Mouse (Mus musculus) adrenal gland, postnatal 10 days (tissue): ENCODE measurements around the gene Baat. TPM values are rescaled to one million over a fixed set of nuclear protein-coding genes. Genes with fewer than 3 reads are reported as not detected.
A peak's percentile ranks its signal among the peaks of the same experiment; 100 is the strongest.
"Not testable (repeated sequence)": the region's sequence is repeated elsewhere in the genome, so short reads cannot be mapped to it uniquely, and the experiment has no call there.

Experiments used
- DNase-seq: peaks from one replicate; pipeline ENCODE4 v3.0.0; 2021; ENCODE audit warnings: mixed read lengths
- long read RNA-seq, 2 experiments: library from polyadenylated mRNA; stranded (forward); transcript quantifications; one replicate each; pipeline ENCODE4 v2.0.0; 2021
- total RNA-seq, 2 experiments: library from RNA; stranded (reverse); gene quantifications; 2 replicates each; pipeline ENCODE4 v1.2.3; 2021

Gene Baat
- total RNA-seq = 1 to 10 TPM; 1.8 to 1.9 TPM
- long read RNA-seq, experiment 1, partial matches to known transcripts = 0 of 1 reads
- long read RNA-seq, experiment 1, other reads (novel, unspliced or antisense) = 0 of 1 reads
- long read RNA-seq, experiment 2, partial matches to known transcripts = 0 of 2 reads
- long read RNA-seq, experiment 2, other reads (novel, unspliced or antisense) = 1 of 2 reads

- no peak for DNase-seq
Measured at GRCm38 (mm10) chr4:49506386-49506785, at the start of gene Baat. Baat (minus strand) TSS chr4:49506557.

- DNase-seq = no peak
Measured at GRCm38 (mm10) chr4:49553380-49553779, 47.0 kb upstream of the Baat start.

- no peak for DNase-seq
Measured at GRCm38 (mm10) chr4:49549383-49549782, 43.0 kb upstream of the Baat start, which contains the start of gene Aldob. Aldob (minus strand) TSS chr4:49549546.

GRCm38 (mm10) chr4:49547544-49548219 is 41.3 kb upstream of the Baat start:
- no peak for DNase-seq

- no peak for DNase-seq
Measured at GRCm38 (mm10) chr4:49546873-49547543, 40.7 kb upstream of the Baat start.

GRCm38 (mm10) chr4:49546026-49546425 is 39.7 kb upstream of the Baat start:
- no peak for DNase-seq

GRCm38 (mm10) chr4:49540966-49541365 is 34.6 kb upstream of the Baat start:
- DNase-seq = no peak

GRCm38 (mm10) chr4:49539665-49540064 is 33.3 kb upstream of the Baat start:
- DNase-seq = peak; percentile 46

GRCm38 (mm10) chr4:49536671-49537070 is 30.3 kb upstream of the Baat start:
- no peak for DNase-seq

GRCm38 (mm10) chr4:49535675-49536294 is 29.4 kb upstream of the Baat start:
- DNase-seq = no peak

GRCm38 (mm10) chr4:49535036-49535435 is 28.7 kb upstream of the Baat start:
- DNase-seq = no peak

GRCm38 (mm10) chr4:49522576-49522975 is 16.2 kb upstream of the Baat start:
- DNase-seq = peak; percentile 13

GRCm38 (mm10) chr4:49521346-49521745 is 15.0 kb upstream of the Baat start:
- DNase-seq = no peak

GRCm38 (mm10) chr4:49520572-49521340 is 14.4 kb upstream of the Baat start, which contains the start of the genes Mrpl50 and Zfp189:
Mrpl50 (minus strand) TSS chr4:49521093.
Zfp189 (plus strand) TSS chr4:49521176.
- DNase-seq = peak; percentile 93

- DNase-seq = no peak
Measured at GRCm38 (mm10) chr4:49519476-49519875, 13.1 kb upstream of the Baat start.

GRCm38 (mm10) chr4:49514441-49514840 is 8.1 kb upstream of the Baat start:
- no peak for DNase-seq

GRCm38 (mm10) chr4:49512636-49513035 is 6.3 kb upstream of the Baat start:
- DNase-seq = no peak

GRCm38 (mm10) chr4:49510236-49510835 is 4.0 kb upstream of the Baat start:
- DNase-seq = not testable (repeated sequence)

- DNase-seq = no peak
Measured at GRCm38 (mm10) chr4:49509183-49509582, 2.8 kb upstream of the Baat start.

- DNase-seq = no peak
Measured at GRCm38 (mm10) chr4:49503563-49503962, 2.8 kb downstream of the Baat start.

- DNase-seq = not testable (repeated sequence)
Measured at GRCm38 (mm10) chr4:49485934-49486650, 20.3 kb downstream of the Baat start.
